Mouse (Mus musculus) adrenal gland, postnatal 25 days (tissue): ENCODE measurements around the gene 1500009L16Rik. TPM values are rescaled to one million over a fixed set of nuclear protein-coding genes. Genes with fewer than 3 reads are reported as not detected.

Experiments used
- DNase-seq: peaks from one replicate; pipeline ENCODE4 v3.0.0; 2021; ENCODE audit warnings: mixed read lengths
- long read RNA-seq: library from polyadenylated mRNA; stranded (forward); transcript quantifications from one replicate; pipeline ENCODE4 v2.0.0, GENCODE M21; 2021
- total RNA-seq: library from RNA; stranded (reverse); gene quantifications from 2 replicates; pipeline ENCODE4 v1.2.3, GENCODE M21; 2021

1500009L16Rik gene
- 17.9 and 19.2 TPM in 2 replicates for total RNA-seq
- long read RNA-seq, transcript 1500009L16Rik-201 (6 exons, 1,194 nt): major isoform, 6 of 10 reads
- long read RNA-seq, partial matches to known transcripts: 0 of 10 reads
- long read RNA-seq, other reads (novel, unspliced or antisense): 4 of 10 reads

GRCm38 (mm10) chr10:83722579-83723031 lies at the start of gene 1500009L16Rik:
Gene 1500009L16Rik, plus strand, starts transcription at chr10:83722865.
- peak; percentile 69 for DNase-seq

DNA sequence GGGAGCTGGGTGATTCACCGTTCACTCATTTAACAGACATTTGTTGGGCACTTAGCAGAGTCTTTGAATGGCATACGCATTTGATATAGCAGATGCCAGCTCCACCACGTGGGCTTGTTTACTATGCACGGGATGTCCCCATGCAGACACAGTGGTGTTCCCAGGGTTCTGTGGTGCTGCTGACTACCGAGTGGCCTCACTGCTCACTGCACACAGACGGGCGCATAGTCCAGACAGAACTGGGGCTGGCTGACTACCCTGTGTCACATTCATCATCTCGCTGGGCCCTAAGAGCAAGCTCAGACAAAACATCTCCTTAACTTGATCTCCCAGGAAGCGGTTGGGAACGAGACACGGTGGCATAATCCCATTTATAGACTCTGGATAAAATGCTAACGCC lies 41.3 kb upstream of the 1500009L16Rik start:
- DNase-seq: no peak

- peak; percentile 28 for DNase-seq
Measured at GRCm38 (mm10) chr10:83688215-83688614, 34.5 kb upstream of the 1500009L16Rik start.

DNA sequence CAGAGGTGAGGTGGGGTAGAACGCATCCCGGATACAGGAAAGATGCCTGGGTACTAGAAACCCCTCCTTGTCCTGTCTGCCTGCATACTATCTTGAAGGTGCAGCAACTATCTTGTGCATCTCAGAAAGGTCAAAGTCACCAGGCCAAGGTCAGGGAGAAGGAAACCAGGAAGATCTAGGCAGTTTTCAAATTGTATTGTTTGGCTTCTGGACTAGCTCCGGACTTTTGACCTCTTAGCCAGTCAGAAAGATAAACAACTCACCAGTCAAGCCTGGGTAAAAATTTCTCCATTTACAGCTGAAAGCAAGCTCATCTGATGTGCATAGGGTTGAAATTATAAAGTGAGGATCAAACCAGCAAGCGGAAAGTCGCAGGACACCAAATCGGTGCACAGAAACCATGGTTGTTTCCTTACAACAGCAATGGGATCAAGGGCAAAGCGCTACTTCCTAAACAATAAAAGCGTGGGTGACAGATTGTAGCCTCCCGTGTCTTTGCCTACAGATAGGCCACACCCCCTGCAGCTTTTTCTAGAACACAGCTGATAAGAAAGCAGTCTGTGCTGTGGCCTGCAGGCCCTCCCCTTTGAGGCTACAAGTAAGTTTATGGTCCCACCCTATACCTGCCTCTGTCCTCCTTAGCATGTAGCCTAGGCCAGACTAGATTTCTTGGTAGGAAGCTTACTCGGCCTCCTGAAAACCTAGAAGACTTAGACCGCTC lies 30.3 kb upstream of the 1500009L16Rik start:
- DNase-seq: no peak

- no peak for DNase-seq
Measured at GRCm38 (mm10) chr10:83696226-83696625, 26.4 kb upstream of the 1500009L16Rik start.

- DNase-seq: no peak
Measured at GRCm38 (mm10) chr10:83706628-83707027, 16.0 kb upstream of the 1500009L16Rik start.

GRCm38 (mm10) chr10:83709920-83710319 lies 12.7 kb upstream of the 1500009L16Rik start:
- DNase-seq: no peak

DNA sequence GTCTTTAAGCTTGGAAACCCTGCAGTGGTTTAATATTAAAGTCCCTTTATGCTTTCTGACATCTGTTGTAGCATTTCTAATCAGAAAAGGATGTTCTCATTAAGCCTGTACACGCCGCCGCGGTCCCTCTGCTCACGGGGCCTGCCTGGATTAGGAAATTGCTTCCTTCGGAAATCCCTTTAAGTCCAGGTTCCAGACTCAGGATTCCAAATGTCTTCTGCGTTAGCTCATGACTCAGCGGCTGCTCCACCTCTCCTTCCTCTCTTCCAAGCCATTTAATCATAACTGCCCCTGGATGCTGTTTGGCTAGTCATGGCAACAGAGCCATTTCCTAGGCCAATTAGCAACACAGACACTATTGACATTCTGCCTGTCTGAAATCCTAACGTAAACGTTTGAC lies 10.9 kb upstream of the 1500009L16Rik start:
- DNase-seq: no peak

DNA sequence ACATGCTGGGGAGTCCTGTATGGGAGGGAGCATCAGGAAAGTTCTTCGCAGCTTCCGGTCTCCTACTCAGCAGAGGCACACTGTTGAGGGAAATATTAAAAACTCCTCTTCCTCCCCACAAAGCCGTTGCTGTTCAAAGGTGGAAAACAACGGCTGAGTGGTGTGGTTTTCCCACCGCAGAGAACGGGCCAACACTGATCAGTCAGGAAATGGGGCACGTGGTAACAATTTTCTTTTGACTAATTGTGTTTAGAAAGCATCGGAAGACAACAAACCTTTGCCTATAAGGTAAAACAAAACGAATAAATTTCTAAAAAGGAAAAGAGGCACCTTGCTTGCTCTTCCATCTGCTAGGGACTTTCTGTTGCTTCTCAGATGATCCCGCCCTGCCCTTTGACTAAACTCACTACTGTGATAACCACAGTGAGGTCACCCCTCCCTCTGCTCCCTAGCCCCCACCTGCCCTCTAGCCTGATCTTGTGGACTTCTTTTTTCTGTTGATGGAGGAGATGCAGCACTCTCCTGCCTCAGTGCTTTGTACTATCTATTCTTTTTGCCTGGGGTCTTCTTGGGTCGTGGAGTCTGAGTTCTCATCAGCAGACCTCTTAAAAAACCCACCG lies 3.7 kb upstream of the 1500009L16Rik start:
- no peak for DNase-seq

- no peak for DNase-seq
Measured at GRCm38 (mm10) chr10:83723055-83723454, 390 bp downstream of the 1500009L16Rik start.

GRCm38 (mm10) chr10:83724351-83725059 lies 1.8 kb downstream of the 1500009L16Rik start:
- DNase-seq: no peak

- DNase-seq: no peak
Measured at GRCm38 (mm10) chr10:83726164-83726563, 3.5 kb downstream of the 1500009L16Rik start.

DNA sequence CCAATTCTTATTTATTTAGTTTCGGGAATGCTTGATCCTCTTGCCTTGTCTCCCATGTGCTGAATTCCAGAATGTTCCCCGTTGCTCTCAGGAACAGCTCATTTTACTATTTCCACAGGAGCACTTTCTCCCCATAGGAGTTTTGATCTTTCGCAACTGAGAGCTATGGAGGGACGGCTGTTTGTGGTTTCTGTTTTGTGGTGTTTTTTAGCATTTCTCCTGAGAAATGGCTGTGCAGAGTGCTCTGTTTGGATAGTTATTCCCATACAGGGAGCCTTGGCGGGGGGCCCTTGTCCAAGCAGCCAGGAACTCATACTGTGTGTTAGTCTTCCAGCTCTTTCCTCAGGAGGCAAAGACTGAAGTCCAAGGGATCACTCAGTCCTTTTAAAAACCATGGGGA lies 5.2 kb downstream of the 1500009L16Rik start:
- no peak for DNase-seq

GRCm38 (mm10) chr10:83728529-83728928 lies 5.9 kb downstream of the 1500009L16Rik start:
- no peak for DNase-seq

DNA sequence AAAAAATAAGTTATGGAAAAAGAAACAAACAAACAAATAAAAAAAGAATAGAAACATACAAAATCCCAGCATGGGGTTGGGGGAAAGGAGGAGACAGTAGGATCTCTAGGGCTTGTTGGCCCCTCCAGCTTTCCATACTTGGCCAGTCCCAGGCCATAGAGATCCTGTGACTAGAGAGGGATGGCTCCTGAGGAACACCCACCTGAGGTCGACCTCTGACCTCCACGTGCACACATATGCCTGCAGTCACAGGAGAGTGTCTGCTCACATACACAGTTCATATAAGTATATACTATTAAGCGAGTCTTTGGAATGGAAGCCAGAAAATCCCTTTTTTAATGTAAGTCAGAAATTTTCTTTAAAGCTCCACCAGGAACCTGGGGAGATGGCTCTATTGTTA lies 6.4 kb downstream of the 1500009L16Rik start:
- no peak for DNase-seq

- peak; percentile 92 for DNase-seq
Measured at GRCm38 (mm10) chr10:83729492-83729891, 6.8 kb downstream of the 1500009L16Rik start.

- DNase-seq: no peak
Measured at GRCm38 (mm10) chr10:83733725-83734124, 11.1 kb downstream of the 1500009L16Rik start.

- no peak for DNase-seq
Measured at GRCm38 (mm10) chr10:83738996-83739655, 16.5 kb downstream of the 1500009L16Rik start.

DNA sequence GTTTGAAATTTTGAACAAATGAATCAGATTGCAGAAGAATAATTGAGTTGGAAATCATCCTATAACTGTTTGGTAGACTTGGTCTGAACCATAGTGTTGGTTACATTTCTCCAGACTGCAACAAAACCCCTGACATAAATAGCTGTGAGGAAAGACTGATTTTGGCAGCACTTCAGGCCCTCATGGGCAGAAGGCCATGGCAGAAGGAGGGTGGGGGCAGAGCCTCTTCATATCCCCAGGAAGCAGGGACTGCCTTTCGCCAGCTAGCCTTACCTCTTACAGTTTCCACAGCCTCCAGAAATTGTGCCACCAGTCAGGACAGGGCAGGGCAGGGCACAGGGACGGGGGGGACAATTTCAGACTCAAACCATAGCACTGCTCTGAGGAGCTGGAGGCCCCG lies 22.0 kb downstream of the 1500009L16Rik start:
- peak; percentile 24 for DNase-seq

DNA sequence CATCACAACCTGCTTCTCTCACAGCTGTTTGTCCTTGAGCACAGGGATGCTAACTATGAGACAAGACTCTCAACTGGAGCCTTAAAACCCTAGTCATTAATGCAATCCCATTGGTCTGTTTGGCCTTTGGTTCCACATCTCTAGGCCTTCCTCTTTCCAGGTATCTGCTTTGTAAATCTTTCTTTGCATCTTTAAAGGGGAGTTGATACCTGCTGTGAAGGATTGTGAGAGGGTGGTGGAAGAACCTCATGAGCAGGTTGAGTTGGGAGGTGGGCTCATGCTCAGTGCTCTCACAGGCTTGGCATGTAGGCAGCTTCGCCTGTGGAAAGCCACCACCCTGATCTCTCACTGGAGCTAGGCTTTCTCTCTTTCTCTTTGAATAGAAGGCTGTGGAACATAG lies 30.4 kb downstream of the 1500009L16Rik start:
- no peak for DNase-seq

DNA sequence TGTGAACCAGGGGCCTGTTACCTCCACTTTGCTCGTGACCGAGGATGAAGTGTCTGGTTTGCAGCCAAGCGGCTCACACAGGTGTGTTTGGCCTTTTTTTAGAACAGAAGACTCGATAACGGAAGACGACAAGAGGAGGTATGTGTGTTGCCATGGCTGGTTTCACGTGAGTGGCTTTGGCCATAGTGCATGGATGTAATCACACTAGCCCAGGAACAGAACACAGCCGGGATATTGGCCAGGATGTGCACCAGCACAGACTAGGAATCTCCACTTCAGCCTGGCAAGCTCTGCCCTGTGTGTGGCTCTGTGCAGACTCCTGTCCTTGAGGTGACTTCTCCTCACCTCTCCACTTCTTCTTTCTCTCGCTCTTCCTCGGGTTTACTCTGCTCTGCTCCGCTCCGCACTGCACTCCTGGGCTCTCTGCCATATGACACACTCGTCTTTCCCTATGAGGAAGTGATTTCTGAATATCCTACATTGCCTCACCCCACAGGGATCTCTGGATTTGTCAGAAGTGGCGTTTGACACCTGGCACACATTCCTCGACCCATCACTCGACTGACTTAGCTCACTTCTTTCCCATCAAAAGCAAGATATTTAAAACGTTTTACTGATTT lies 34.8 kb downstream of the 1500009L16Rik start:
- DNase-seq: no peak

GRCm38 (mm10) chr10:83758732-83759131 lies 36.1 kb downstream of the 1500009L16Rik start:
- no peak for DNase-seq
